Mouse (Mus musculus) heart, postnatal 0 days (tissue): Measurements from ENCODE around the gene Nolc1. TPM values are rescaled to one million over a fixed set of nuclear protein-coding genes. Genes with fewer than 3 reads are reported as not detected.

Experiments
- ATAC-seq: fragments of 200-750 bp; cut with Nextera tagmentation; 2 replicates; pipeline ENCODE4 v1.8.0; 2017; ENCODE audit warnings: low read depth, moderate number of reproducible peaks, moderate library complexity; ENCODE audit not compliant: insufficient read depth
- DNase-seq: peaks from one replicate; pipeline ENCODE4 v3.0.0-alpha.2; 2016; ENCODE audit warnings: low spot score
- H3K27ac ChIP-seq: fragments of 300-500 bp; sonication (generic); 2 replicates; pipeline ENCODE4 v1.5.1; 2014; ENCODE audit warnings: low read depth, mild to moderate bottlenecking
- H3K27me3 ChIP-seq: fragments of 300-500 bp; sonication (generic); 2 replicates; pipeline ENCODE4 v1.6.1; 2014; ENCODE audit warnings: low read length, mixed read lengths; ENCODE audit not compliant: control insufficient read depth, insufficient read depth
- H3K36me3 ChIP-seq: fragments of 300-500 bp; sonication (generic); replicated peaks from 2 replicates; pipeline ENCODE4 v1.6.1; 2014; ENCODE audit warnings: low read length, mixed read lengths; ENCODE audit not compliant: control insufficient read depth, insufficient read depth
- H3K4me1 ChIP-seq: fragments of 300-500 bp; sonication (generic); 2 replicates; pipeline ENCODE4 v1.6.1; 2014; ENCODE audit warnings: antibody characterized with exemption; ENCODE audit not compliant: control insufficient read depth, insufficient read depth
- H3K4me2 ChIP-seq: fragments of 300-500 bp; sonication (generic); 2 replicates; pipeline ENCODE4 v1.6.1; 2014; ENCODE audit warnings: low read depth, mild to moderate bottlenecking, low read length, moderate library complexity
- H3K4me3 ChIP-seq: fragments of 300-500 bp; sonication (generic); 2 replicates; pipeline ENCODE4 v1.5.1; 2014; ENCODE audit warnings: low read depth, low read length
- H3K9ac ChIP-seq: fragments of 300-500 bp; sonication (generic); replicated peaks from 2 replicates; pipeline ENCODE4 v1.6.1; 2014; ENCODE audit warnings: low read depth, low read length, mixed read lengths
- H3K9me3 ChIP-seq: fragments of 300-500 bp; sonication (generic); replicated peaks from 2 replicates; pipeline ENCODE4 v1.6.1; 2016; ENCODE audit warnings: low read length; ENCODE audit not compliant: control insufficient read depth
- CTCF ChIP-seq: IDR thresholded peaks from 2 replicates; pipeline ENCODE4 v1.5.1; 2016; ENCODE audit warnings: antibody characterized with exemption, control low read depth, low read depth
- EP300 ChIP-seq: IDR thresholded peaks from 2 replicates; pipeline ENCODE4 v1.6.1; 2016; ENCODE audit warnings: antibody characterized with exemption, low read depth
- WGBS: fragments of 180-500 bp; shearing (Covaris S2); extraction: QIAGEN DNeasy Blood & Tissue Kit; methylation state at CpG from one replicate; pipeline ENCODE4 v1.1.7; 2014; 5-methylcytosine and 5-hydroxymethylcytosine counted together
- polyA plus RNA-seq: library from polyadenylated mRNA; unstranded; fragments of >200 nt; fragmentation: Nextera tagmentation; extraction: Ambion mirVana; gene quantifications from 2 replicates; pipeline ENCODE4 v1.2.1, GENCODE M21; 2015
- total RNA-seq: library from RNA; depleted of rRNA; stranded (reverse); fragments of >200 nt; gene quantifications from 2 replicates; pipeline ENCODE4 v1.2.3, GENCODE M21; 2014; ENCODE audit warnings: low replicate concordance

The Nolc1 gene
- total and polyA plus RNA-seq, 2 experiments from 2014 or later: 19.7 to 28.1 TPM

DNA sequence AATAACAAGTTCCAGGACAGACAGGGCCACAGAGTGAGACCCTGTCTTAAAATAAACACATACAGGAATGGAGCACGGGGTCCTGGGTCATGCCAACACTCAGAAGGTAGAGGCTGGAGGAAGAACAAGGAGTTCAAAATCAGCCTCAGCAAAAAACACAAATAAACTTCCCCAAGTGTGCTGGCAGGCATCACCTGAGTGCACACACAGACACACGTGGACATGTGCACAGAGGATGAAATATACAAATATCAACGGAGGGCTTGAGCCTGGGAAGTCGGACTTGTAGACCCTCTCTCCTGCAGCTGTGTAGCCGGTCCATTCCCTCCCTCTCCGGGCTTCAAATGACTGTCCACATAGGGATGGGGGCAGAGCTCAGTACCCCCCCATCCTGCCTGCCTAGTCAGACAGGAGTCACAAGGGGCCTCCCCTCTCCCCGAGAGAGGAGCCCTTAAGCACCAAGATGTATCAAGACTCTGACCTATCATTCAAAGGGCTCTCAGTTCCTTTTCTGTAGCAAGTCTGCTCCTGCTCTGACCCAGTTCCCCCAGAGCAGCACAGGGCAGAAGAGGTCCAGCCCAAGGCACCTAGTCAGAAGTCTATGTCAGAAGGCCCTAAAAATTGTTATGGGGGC is 34.2 kb upstream of the Nolc1 start:
- no peak for DNase-seq

DNA sequence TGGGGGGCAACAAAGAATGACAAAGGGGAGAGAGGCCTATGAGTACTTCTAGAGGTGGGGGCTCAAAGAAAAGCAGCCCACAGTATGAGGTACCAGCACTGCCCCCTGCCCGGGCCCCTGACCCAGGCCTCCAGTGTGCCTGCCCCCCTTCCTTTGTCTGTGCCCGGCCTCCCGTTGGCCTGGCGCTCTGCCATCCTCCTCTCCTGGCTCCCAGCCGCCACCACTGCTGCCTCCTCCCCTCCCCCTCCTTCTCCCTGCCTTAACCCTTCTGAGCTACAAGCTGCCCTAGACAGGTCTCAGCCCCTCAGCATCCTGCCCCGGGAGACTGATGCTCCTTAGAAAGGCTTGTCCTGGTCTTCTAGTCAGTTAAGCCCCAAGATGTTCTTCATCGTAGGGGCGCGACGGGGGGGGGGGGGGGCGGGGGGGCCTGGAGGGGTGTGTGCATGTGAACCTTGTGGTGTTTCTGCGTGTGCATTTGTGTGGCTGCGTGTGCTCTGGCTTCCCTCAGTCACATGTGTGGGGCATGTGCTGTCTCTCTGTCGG is 33.7 kb upstream of the Nolc1 start:
- Histone ChIP-seq H3K9me3 (no peaks in the 10 kb centered on the region), H3K4me2 (peak overlapping the region; percentile 96), H3K4me1 (peaks cover 68% of the 10 kb centered on the region), H3K27ac (peak overlapping the region; percentile 99), H3K27me3 (no peaks in the 10 kb centered on the region), H3K9ac (peak overlapping the region; percentile 54), H3K4me3 (peak overlapping the region; percentile 98), H3K36me3 (no peaks in the 10 kb centered on the region)
- ATAC-seq: peak; percentile 49
- whole genome bisulfite sequencing: 3% methylated on average over 13 of the region's 14 CpGs
- no peak for TF ChIP-seq CTCF
- no peak for TF ChIP-seq EP300
- DNase-seq: peak; percentile 91

More for the DNA sequence above, 34.2 kb upstream of the Nolc1 start:
- Histone ChIP-seq H3K9me3 (no peaks in the 10 kb centered on the region), H3K36me3 (no peaks in the 10 kb centered on the region), H3K4me2 (peak overlapping the region; percentile 96), H3K27ac (peak overlapping the region; percentile 99), H3K4me1 (peaks cover 70% of the 10 kb centered on the region), H3K9ac (peak overlapping the region; percentile 54), H3K27me3 (no peaks in the 10 kb centered on the region), H3K4me3 (peak overlapping the region; percentile 98)
- 12% methylated on average over 7 of the region's 7 CpGs for WGBS
- TF ChIP-seq EP300 (no peak), CTCF (no peak)
- ATAC-seq: no peak

- H3K27me3 ChIP-seq: no peaks in the 10 kb centered on the region
- H3K36me3 ChIP-seq: no peaks in the 10 kb centered on the region
- H3K4me3 ChIP-seq: peak overlapping the region; percentile 98
- peaks cover 63% of the 10 kb centered on the region for H3K4me1 ChIP-seq
- H3K9ac ChIP-seq: peak overlapping the region; percentile 54; the same call in 1 of the 2 replicates
- WGBS: 6% methylated on average over 6 of the region's 6 CpGs
- H3K9me3 ChIP-seq: no peaks in the 10 kb centered on the region
- no peak for TF ChIP-seq EP300
- no peak for TF ChIP-seq CTCF
- no peak for ATAC-seq
- H3K27ac ChIP-seq: peak overlapping the region; percentile 99
- no peak for DNase-seq
- H3K4me2 ChIP-seq: peak overlapping the region; percentile 96
Measured at GRCm38 (mm10) chr19:46042476-46043011, 33.1 kb upstream of the Nolc1 start.

DNA sequence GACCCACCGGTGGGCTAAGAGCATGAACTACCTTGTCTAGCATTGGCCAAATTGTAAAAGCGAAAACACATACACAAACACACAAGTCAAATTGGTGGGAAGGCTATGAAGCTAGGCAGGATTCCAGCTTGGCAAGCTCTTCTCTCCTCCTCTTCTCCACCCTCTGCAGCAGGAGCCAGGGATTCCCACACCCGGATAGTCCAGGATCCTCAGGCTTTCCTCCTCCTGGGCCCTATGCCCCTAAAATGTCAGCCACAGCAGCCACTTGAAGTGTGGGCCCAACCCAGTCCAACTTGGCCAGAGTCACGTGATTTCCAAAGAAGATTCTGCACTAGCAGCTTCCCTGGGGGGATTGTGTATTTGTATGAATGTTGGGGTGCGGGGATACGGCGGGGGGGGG is 32.3 kb upstream of the Nolc1 start:
- H3K4me2 ChIP-seq: peak overlapping the region; percentile 96
- no peaks in the 10 kb centered on the region for H3K27me3 ChIP-seq
- H3K4me3 ChIP-seq: peak overlapping the region; percentile 98
- ATAC-seq (no peak), DNase-seq (no peak)
- 48% methylated on average over 7 of the region's 7 CpGs for WGBS
- TF ChIP-seq CTCF: no peak
- TF ChIP-seq EP300: no peak
- H3K27ac ChIP-seq: peak overlapping the region; percentile 99
- H3K36me3 ChIP-seq: no peaks in the 10 kb centered on the region
- H3K4me1 ChIP-seq: peaks cover 54% of the 10 kb centered on the region
- H3K9ac ChIP-seq: peak overlapping the region; percentile 98; the same call in 1 of the 2 replicates
- H3K9me3 ChIP-seq: no peaks in the 10 kb centered on the region

- Histone ChIP-seq H3K4me1 (peaks cover 49% of the 10 kb centered on the region), H3K9ac (peak within 1 kb of the TSS; percentile 98), H3K27me3 (no peaks in the 10 kb centered on the region), H3K4me2 (peak within 1 kb of the TSS; percentile 96), H3K27ac (peak within 1 kb of the TSS; percentile 99), H3K4me3 (peak within 1 kb of the TSS; percentile 98), H3K36me3 (no peaks in the 10 kb centered on the region), H3K9me3 (no peaks in the 10 kb centered on the region)
- no peak for ATAC-seq
- peak; percentile 70 for DNase-seq
- TF ChIP-seq EP300 (no peak), CTCF (no peak)
- 0% methylated on average over 20 of the region's 34 CpGs for WGBS
Measured at GRCm38 (mm10) chr19:46044271-46044992, 31.2 kb upstream of the Nolc1 start, which contains the start of gene Pprc1. Gene Pprc1 (plus strand): TSS chr19:46044886.
